Mouse (Mus musculus) embryonic facial prominence, embryonic 11.5 days (tissue): Measurements from ENCODE around the gene Usp18. TPM values are rescaled to one million over a fixed set of nuclear protein-coding genes. Genes with fewer than 3 reads are reported as not detected.

ENCODE experiments used
- ATAC-seq: fragments of 200-750 bp; cut with Nextera tagmentation; replicated peaks from 2 replicates; pipeline ENCODE4 v1.8.0; 2017; ENCODE audit warnings: low read depth; ENCODE audit not compliant: insufficient number of reproducible peaks, low FRiP score, low TSS enrichment
- DNase-seq: peaks from one replicate; pipeline ENCODE4 v3.0.0-alpha.2; 2015; ENCODE audit warnings: low spot score
- H3K27ac ChIP-seq: fragments of 300-500 bp; sonication (generic); replicated peaks from 2 replicates; pipeline ENCODE4 v1.5.1; 2014; ENCODE audit warnings: mild to moderate bottlenecking, low read depth, low read length, control low read depth
- H3K27me3 ChIP-seq: fragments of 300-500 bp; sonication (generic); 2 replicates; pipeline ENCODE4 v1.6.1; 2014; ENCODE audit warnings: mild to moderate bottlenecking, low read length, moderate library complexity, mixed read lengths; ENCODE audit not compliant: control insufficient read depth, insufficient read depth
- H3K36me3 ChIP-seq: fragments of 300-500 bp; sonication (generic); replicated peaks from 2 replicates; pipeline ENCODE4 v1.6.1; 2014; ENCODE audit warnings: low read depth, mild to moderate bottlenecking, low read length, moderate library complexity, mixed read lengths; ENCODE audit not compliant: control insufficient read depth, insufficient read depth
- H3K4me1 ChIP-seq: fragments of 300-500 bp; sonication (generic); 2 replicates; pipeline ENCODE4 v1.6.1; 2014; ENCODE audit warnings: low read length, mixed read lengths; ENCODE audit not compliant: control insufficient read depth, insufficient read depth
- H3K4me2 ChIP-seq: fragments of 300-500 bp; sonication (generic); 2 replicates; pipeline ENCODE4 v1.6.1; 2014; ENCODE audit warnings: low read depth, mild to moderate bottlenecking, control low read depth, low read length, moderate library complexity
- H3K4me3 ChIP-seq: fragments of 300-500 bp; sonication (generic); 2 replicates; pipeline ENCODE4 v1.5.1; 2014; ENCODE audit warnings: low read depth, low read length, control low read depth
- H3K9ac ChIP-seq: fragments of 300-500 bp; sonication (generic); replicated peaks from 2 replicates; pipeline ENCODE4 v1.6.1; 2014; ENCODE audit warnings: mild to moderate bottlenecking, control low read depth, low read length
- H3K9me3 ChIP-seq: fragments of 300-500 bp; sonication (generic); replicated peaks from 2 replicates; pipeline ENCODE4 v1.6.1; 2016; ENCODE audit warnings: mild to moderate bottlenecking, low read length, inconsistent platforms, mixed read lengths; ENCODE audit not compliant: control insufficient read depth
- WGBS: fragments of 180-500 bp; shearing (Covaris S2); extraction: QIAGEN DNeasy Blood & Tissue Kit; methylation state at CpG from one replicate; pipeline ENCODE4 v1.1.7; 2014; 5-methylcytosine and 5-hydroxymethylcytosine counted together
- polyA plus RNA-seq: library from polyadenylated mRNA; unstranded; fragments of >200 nt; fragmentation: Nextera tagmentation; extraction: Ambion mirVana; gene quantifications from 2 replicates; pipeline ENCODE4 v1.2.1, GENCODE M21; 2014

The Usp18 gene
- polyA plus RNA-seq, 1 experiment from 2014 or later = 1.0 TPM

DNA sequence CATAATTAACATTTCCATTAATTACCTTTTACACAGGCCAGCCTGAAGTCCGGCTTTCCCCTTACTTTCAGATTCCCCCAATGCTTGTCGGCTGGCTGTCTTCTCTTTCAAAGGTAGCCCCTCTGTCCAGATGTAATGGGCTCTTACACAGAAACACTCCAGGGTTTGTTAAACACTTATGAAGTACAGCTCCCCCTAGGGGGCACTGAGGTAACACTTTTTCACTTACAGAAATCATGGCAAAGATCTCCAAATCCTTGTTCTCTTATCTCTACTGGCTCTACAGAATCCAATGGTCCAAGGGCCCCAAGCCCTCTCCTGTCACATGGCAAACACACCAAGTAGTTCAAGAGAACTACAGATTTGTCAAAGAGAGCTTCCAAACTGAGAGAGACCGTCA is 28.6 kb downstream of the Usp18 start:
- Histone ChIP-seq H3K9me3 (no peaks in the 10 kb centered on the region), H3K9ac (no peak overlapping the region), H3K4me3 (no peak overlapping the region), H3K4me2 (no peak overlapping the region), H3K27ac (no peak overlapping the region), H3K4me1 (no peaks in the 10 kb centered on the region), H3K36me3 (no peaks in the 10 kb centered on the region), H3K27me3 (no peaks in the 10 kb centered on the region)
- ATAC-seq = no peak
- DNase-seq = peak; percentile 66
- WGBS = 76% methylated on average over 3 of the region's 3 CpGs

DNA sequence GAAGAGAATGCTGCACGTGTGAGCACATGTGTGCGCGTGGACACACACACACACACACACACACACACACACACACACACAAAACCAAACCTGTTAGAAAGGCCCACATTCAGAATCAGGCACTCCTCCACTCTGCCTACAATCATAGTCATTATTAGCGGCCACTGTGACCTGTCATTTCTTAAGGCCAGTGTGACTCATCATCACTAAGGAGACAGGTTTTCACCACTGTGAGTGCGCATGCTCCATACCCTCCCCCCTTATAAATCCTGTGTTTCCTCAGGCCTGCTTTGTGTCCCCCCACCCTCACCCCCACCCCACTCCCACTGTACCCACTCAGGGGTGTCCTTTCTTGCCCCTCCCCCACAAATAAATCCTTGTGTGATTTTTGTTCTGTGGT is 38.4 kb downstream of the Usp18 start:
- no peaks in the 10 kb centered on the region for H3K9me3 ChIP-seq
- DNase-seq (no peak), ATAC-seq (no peak)
- no peaks in the 10 kb centered on the region for H3K27me3 ChIP-seq
- H3K27ac ChIP-seq = no peak overlapping the region
- H3K4me3 ChIP-seq = no peak overlapping the region
- no peak overlapping the region for H3K4me2 ChIP-seq
- 97% methylated on average over 5 of the region's 5 CpGs for WGBS
- H3K4me1 ChIP-seq = no peaks in the 10 kb centered on the region
- H3K36me3 ChIP-seq = no peaks in the 10 kb centered on the region
- H3K9ac ChIP-seq = no peak overlapping the region

- Histone ChIP-seq H3K9ac (no peak overlapping the region), H3K27ac (no peak overlapping the region), H3K4me1 (no peaks in the 10 kb centered on the region; the same call in 1 of the 2 replicates), H3K4me2 (no peak overlapping the region), H3K27me3 (no peaks in the 10 kb centered on the region), H3K36me3 (no peaks in the 10 kb centered on the region), H3K9me3 (no peaks in the 10 kb centered on the region), H3K4me3 (no peak overlapping the region)
- DNase-seq (no peak), ATAC-seq (no peak)
- 52% methylated on average over 7 of the region's 7 CpGs for WGBS
These were observed 53.6 kb downstream of the Usp18 start for GRCm38 (mm10) chr6:121299317-121299716.

GRCm38 (mm10) chr6:121299954-121300353 is 54.2 kb downstream of the Usp18 start, which contains the start of gene Slc6a13:
Gene Slc6a13, plus strand, starts transcription at chr6:121300227.
- peak; percentile 71 for ATAC-seq
- Histone ChIP-seq H3K36me3 (no peaks in the 10 kb centered on the region), H3K4me3 (no peak within 1 kb of the TSS), H3K4me2 (peak within 1 kb of the TSS; percentile 28; the same call in 1 of the 2 replicates), H3K27me3 (no peaks in the 10 kb centered on the region), H3K9ac (no peak within 1 kb of the TSS), H3K4me1 (no peaks in the 10 kb centered on the region; the same call in 1 of the 2 replicates), H3K27ac (no peak within 1 kb of the TSS), H3K9me3 (no peaks in the 10 kb centered on the region)
- WGBS = 3% methylated on average over 10 of the region's 11 CpGs
- DNase-seq = peak; percentile 72

DNA sequence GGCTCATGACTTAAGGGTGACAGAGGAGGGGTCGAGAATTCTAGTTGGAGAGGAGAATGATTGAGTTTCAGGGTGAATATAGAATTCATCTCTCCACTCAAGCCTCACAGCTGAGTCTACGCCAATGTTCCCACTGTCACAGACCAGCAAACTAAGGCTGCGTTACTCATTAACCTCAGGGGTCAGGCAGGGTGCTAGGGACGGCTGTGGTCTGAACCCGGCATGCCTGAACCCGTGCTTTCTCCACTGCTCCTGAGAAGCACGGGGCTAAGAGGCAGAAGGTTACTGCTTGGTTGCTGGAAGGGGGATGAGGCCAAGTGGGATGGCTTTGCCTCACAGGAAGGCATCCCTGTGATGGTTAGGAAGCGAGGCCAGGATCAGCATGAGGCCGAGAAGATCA is 54.8 kb downstream of the Usp18 start:
- Histone ChIP-seq H3K36me3 (no peaks in the 10 kb centered on the region), H3K4me1 (no peaks in the 10 kb centered on the region; the same call in 1 of the 2 replicates), H3K4me2 (peak overlapping the region; percentile 28; the same call in 1 of the 2 replicates), H3K9me3 (no peaks in the 10 kb centered on the region), H3K9ac (no peak overlapping the region), H3K27ac (no peak overlapping the region), H3K4me3 (no peak overlapping the region), H3K27me3 (no peaks in the 10 kb centered on the region)
- DNase-seq = no peak
- WGBS = 52% methylated on average over 9 of the region's 9 CpGs
- ATAC-seq = no peak

GRCm38 (mm10) chr6:121303466-121304220 is 57.9 kb downstream of the Usp18 start:
- no peaks in the 10 kb centered on the region for H3K27me3 ChIP-seq
- H3K9me3 ChIP-seq = no peaks in the 10 kb centered on the region
- ATAC-seq (no peak), DNase-seq (no peak)
- no peak overlapping the region for H3K9ac ChIP-seq
- H3K4me2 ChIP-seq = no peak overlapping the region
- WGBS = 70% methylated on average over 10 of the region's 10 CpGs
- no peak overlapping the region for H3K4me3 ChIP-seq
- H3K27ac ChIP-seq = no peak overlapping the region
- H3K4me1 ChIP-seq = no peaks in the 10 kb centered on the region; the same call in 1 of the 2 replicates
- H3K36me3 ChIP-seq = no peaks in the 10 kb centered on the region

DNA sequence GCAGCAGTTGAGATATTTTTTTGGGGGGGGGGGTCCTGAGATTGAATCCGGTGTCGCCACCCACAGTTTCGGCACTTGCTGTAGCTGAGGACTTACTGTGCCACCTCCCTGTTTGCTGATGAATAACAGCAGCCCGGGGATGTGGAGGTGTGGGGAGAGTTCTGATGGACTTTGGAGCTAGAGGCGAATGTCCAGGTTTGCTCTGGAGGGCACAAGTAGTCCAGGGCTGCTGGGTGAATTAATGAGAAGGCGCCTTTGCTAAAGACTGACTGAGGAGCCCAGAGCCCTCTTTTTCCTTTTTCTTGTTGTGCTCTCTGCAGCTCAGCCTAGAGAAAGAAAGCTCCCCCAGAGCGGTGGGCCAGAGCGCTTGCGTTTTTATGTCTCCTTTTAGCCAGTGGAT is 58.9 kb downstream of the Usp18 start:
- 82% methylated on average over 9 of the region's 9 CpGs for WGBS
- no peak overlapping the region for H3K4me3 ChIP-seq
- H3K9ac ChIP-seq = no peak overlapping the region
- H3K36me3 ChIP-seq = no peaks in the 10 kb centered on the region
- DNase-seq (no peak), ATAC-seq (no peak)
- H3K9me3 ChIP-seq = no peaks in the 10 kb centered on the region
- H3K27me3 ChIP-seq = no peaks in the 10 kb centered on the region
- no peak overlapping the region for H3K4me2 ChIP-seq
- no peak overlapping the region for H3K27ac ChIP-seq
- H3K4me1 ChIP-seq = no peaks in the 10 kb centered on the region; the same call in 1 of the 2 replicates

DNA sequence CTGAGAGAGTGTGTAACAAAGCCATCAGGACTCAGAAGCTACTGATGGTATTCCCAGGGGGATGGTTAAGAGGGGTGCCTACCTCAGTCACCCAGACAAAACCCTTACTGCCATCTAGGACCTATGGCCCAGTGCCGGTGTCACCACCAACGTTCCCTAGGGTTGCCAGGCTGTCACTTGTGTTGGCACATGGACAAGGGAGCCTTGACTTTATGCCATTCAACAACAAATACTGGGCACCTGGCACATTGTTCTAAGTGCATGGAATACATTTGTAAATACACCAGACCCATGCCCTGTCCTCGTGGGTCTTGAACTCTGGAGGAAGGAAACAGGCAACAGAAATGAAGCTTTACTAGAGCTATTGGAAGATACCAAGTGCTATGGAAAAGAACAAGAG is 59.9 kb downstream of the Usp18 start:
- Histone ChIP-seq H3K9ac (no peak overlapping the region), H3K9me3 (no peaks in the 10 kb centered on the region), H3K27me3 (no peaks in the 10 kb centered on the region), H3K36me3 (no peaks in the 10 kb centered on the region), H3K4me2 (no peak overlapping the region), H3K27ac (no peak overlapping the region), H3K4me1 (no peaks in the 10 kb centered on the region), H3K4me3 (no peak overlapping the region)
- ATAC-seq (no peak), DNase-seq (no peak)
- WGBS = 92% methylated on average over 3 of the region's 3 CpGs
